35 mouse cellular contexts compared by ENCODE assay signal in genomic region chr7:66088077-66088476, GRCm38 (mm10). TPM values are rescaled to one million over a fixed set of nuclear protein-coding genes. Genes with fewer than 3 reads are reported as not detected.
DNase-seq lines count a peak whose midpoint lies in the region; ATAC-seq and TF ChIP-seq lines count a peak whose summit lies in the region.
"Had no signal": no experiment of that assay in that cellular context is flagged by ENCODE, and none has a peak within 500 bp of the region (broad histone marks: within the 10 kb centered on the region; RNA-seq: fewer than 3 reads in every experiment).

No protein-coding gene starts in this region.

- no peak overlapping the region for H3K9ac ChIP-seq in lung, postnatal 0 days (replicated peaks; ENCODE audit: low read depth)
- H3K9ac ChIP-seq: forebrain, postnatal 0 days; heart, embryonic 12.5 days; heart, embryonic 15.5 days; hindbrain, embryonic 14.5 days had no signal

- H3K36me3 ChIP-seq in lung, postnatal 0 days (ENCODE audit: insufficient read depth, low read length): peaks cover 66% of the 10 kb centered on the region

- H3K4me3 ChIP-seq in layer of hippocampus, adult 2 months: no peak overlapping the region
- no peak overlapping the region for H3K4me3 ChIP-seq in cortical plate, adult 2 months (ENCODE audit: insufficient read depth, low read length)
- no peak overlapping the region for H3K4me3 ChIP-seq in lung, postnatal 0 days (ENCODE audit: low read depth, low read length)
- H3K4me3 ChIP-seq: heart, embryonic 12.5 days; heart, embryonic 15.5 days had no signal

- TF ChIP-seq EP300 in lung, postnatal 0 days (IDR thresholded peaks at IDR 0.05): no peak

- DNase-seq in layer of hippocampus, adult 2 months (ENCODE audit: low spot score in 2 of 2): no peak
- no peak for DNase-seq in layer of hippocampus, adult 18-20 months (ENCODE audit: low spot score in 2 of 2)
- DNase-seq in right cerebral cortex, adult 2 months (ENCODE audit: low spot score in 2 of 2): peak; percentile 26 to 39
- no peak for DNase-seq in right cerebral cortex, postnatal 10 days (ENCODE audit: low spot score in 2 of 2)
- peak; percentile 70 for DNase-seq in telencephalon, adult 2 months (ENCODE audit: low read depth, low spot score)
- DNase-seq in spleen, adult 18-20 months: no peak
- no peak for DNase-seq in lung, postnatal 0 days (ENCODE audit: low spot score)
- DNase-seq: adrenal gland, postnatal 10 days; adrenal gland, postnatal 36 days; cerebellum, adult 11 months; cerebellum, adult 2 months; cerebellum, adult 9-11 months; cerebellum, postnatal 36 days; forebrain, postnatal 0 days; gastrocnemius, postnatal 25 days; heart, adult 18-20 months; heart, postnatal 10 days; heart, postnatal 4 days had no signal

- no peaks in the 10 kb centered on the region for H3K27me3 ChIP-seq in lung, postnatal 0 days (replicated peaks; ENCODE audit: insufficient read depth, low read length)
- H3K27me3 ChIP-seq: heart, embryonic 12.5 days; heart, embryonic 15.5 days had no signal

- no peaks in the 10 kb centered on the region for H3K9me3 ChIP-seq in lung, postnatal 0 days (ENCODE audit: low read length)
- H3K9me3 ChIP-seq: heart, embryonic 12.5 days; heart, embryonic 15.5 days had no signal

- 0 out of 2 replicates have a peak overlapping the region, but pooled peaks have one; percentile 62 for H3K27ac ChIP-seq in layer of hippocampus, adult 2 months
- H3K27ac ChIP-seq in cortical plate, adult 2 months (ENCODE audit: insufficient read depth, low read length): 0 out of 2 replicates have a peak overlapping the region, but pooled peaks have one; percentile 64
- no peak overlapping the region for H3K27ac ChIP-seq in lung, postnatal 0 days (ENCODE audit: low read length)
- H3K27ac ChIP-seq: heart, embryonic 15.5 days; hindbrain, embryonic 14.5 days; hindbrain, postnatal 0 days had no signal

- TF ChIP-seq POLR2A in cortical plate, adult 2 months (IDR thresholded peaks at IDR 0.05; ENCODE audit: extremely low read depth, insufficient read depth, low read length): no peak

- 91% methylated on average over 2 of the region's 2 CpGs for WGBS in lung, postnatal 0 days

- H3K4me2 ChIP-seq in lung, postnatal 0 days (replicated peaks; ENCODE audit: low read depth, low read length): no peak overlapping the region
- H3K4me2 ChIP-seq: heart, embryonic 12.5 days; heart, embryonic 15.5 days; hindbrain, embryonic 14.5 days had no signal

- no peak for TF ChIP-seq CTCF in layer of hippocampus, adult 2 months (conservative IDR thresholded peaks at IDR 0.05)
- no peak for TF ChIP-seq CTCF in cortical plate, adult 2 months (IDR thresholded peaks at IDR 0.05; ENCODE audit: extremely low read depth, insufficient read depth, low read length)
- no peak for TF ChIP-seq CTCF in lung, postnatal 0 days (IDR thresholded peaks at IDR 0.05)

- ATAC-seq in lung, postnatal 0 days: no peak
- ATAC-seq: activated CD4-positive, CD25-positive, alpha-beta regulatory T cell, adult 4 months; CD4-positive, CD25-positive, alpha-beta regulatory T cell, adult 4 months; forebrain, embryonic 14.5 days; forebrain, postnatal 0 days; hindbrain, postnatal 0 days had no signal

- H3K4me1 ChIP-seq in cortical plate, adult 2 months (ENCODE audit: control insufficient read depth, insufficient read depth, low read length): peaks cover 7% of the 10 kb centered on the region
- no peaks in the 10 kb centered on the region for H3K4me1 ChIP-seq in lung, postnatal 0 days (ENCODE audit: insufficient read depth, low read depth, low read length)
- H3K4me1 ChIP-seq: heart, embryonic 12.5 days had no signal

RNA-seq across cellular contexts. Expression of gene Selenos, which starts 8.6 kb away (rescaled TPM):
- 10 to 100 TPM; 50.6 to 57.3 TPM for total RNA-seq in layer of hippocampus, adult 2 months (2021)
- 10 to 100 TPM; 46.2 to 50.4 TPM for total RNA-seq in layer of hippocampus, adult 18-20 months (2021)
- 77.2 and 82.2 TPM in 2 replicates for polyA plus RNA-seq in cortical plate, adult 2 months (2012; rRNA removed)
- polyA plus RNA-seq in lung, postnatal 0 days (2015; fragmentation: Nextera tagmentation; extraction: Ambion mirVana): 164 and 167 TPM in 2 replicates

RNA-seq across cellular contexts. Expression of gene Chsy1, which starts 21.2 kb away (rescaled TPM):
- total RNA-seq in layer of hippocampus, adult 2 months (2021): 10 to 100 TPM; 14.2 to 14.6 TPM
- total RNA-seq in layer of hippocampus, adult 18-20 months (2021): 10 to 100 TPM; 16.6 to 16.7 TPM
- polyA plus RNA-seq in cortical plate, adult 2 months (2012; rRNA removed): 7.6 and 8.2 TPM in 2 replicates
- 22.5 and 23.7 TPM in 2 replicates for polyA plus RNA-seq in lung, postnatal 0 days (2015; fragmentation: Nextera tagmentation; extraction: Ambion mirVana)

RNA-seq across cellular contexts. Expression of gene Snrpa1, which starts 29.3 kb away (rescaled TPM):
- total RNA-seq in layer of hippocampus, adult 2 months (2021): 10 to 100 TPM; 33.0 to 33.8 TPM
- 10 to 100 TPM; 31.0 to 34.0 TPM for total RNA-seq in layer of hippocampus, adult 18-20 months (2021)
- 34.6 and 36.1 TPM in 2 replicates for polyA plus RNA-seq in cortical plate, adult 2 months (2012; rRNA removed)
- 58.0 and 59.1 TPM in 2 replicates for polyA plus RNA-seq in lung, postnatal 0 days (2015; fragmentation: Nextera tagmentation; extraction: Ambion mirVana)

RNA-seq across cellular contexts. Expression of gene Gm45213, which starts 44.7 kb away (rescaled TPM):
- total RNA-seq in layer of hippocampus, adult 2 months (2021): not detected
- not detected for total RNA-seq in layer of hippocampus, adult 18-20 months (2021)
- polyA plus RNA-seq in cortical plate, adult 2 months (2012; rRNA removed): not detected in 2 replicates
- not detected in 2 replicates for polyA plus RNA-seq in lung, postnatal 0 days (2015; fragmentation: Nextera tagmentation; extraction: Ambion mirVana)
- total RNA-seq: adrenal gland, postnatal 10 days; adrenal gland, postnatal 36 days; ES-E14; forebrain, postnatal 0 days; gastrocnemius, adult 8-10 months; gastrocnemius, postnatal 25 days; heart, adult 18-20 months; heart, postnatal 10 days; heart, postnatal 4 days; hindbrain, postnatal 0 days had no signal
- polyA plus RNA-seq: activated CD4-positive, CD25-positive, alpha-beta regulatory T cell, adult 4 months; C2C12; CD4-positive, CD25-positive, alpha-beta regulatory T cell, adult 4 months; cerebellum, adult 2 months; embryonic facial prominence, embryonic 11.5 days; embryonic facial prominence, embryonic 14.5 days; forebrain, embryonic 11.5 days; forebrain, embryonic 14.5 days; forebrain, postnatal 0 days; gonadal fat pad, adult 2 months; heart, embryonic 12.5 days; heart, embryonic 15.5 days; hindbrain, embryonic 11.5 days; hindbrain, embryonic 14.5 days; hindbrain, postnatal 0 days; intestine, embryonic 14.5 days had no signal

Comparison
In these comparisons a context has a peak if more than half of its experiments do, and no peak if none do; other contexts are left out.
1. DNase-seq: peak in right cerebral cortex, adult 2 months (2 of 2) and telencephalon, adult 2 months (single experiment); none in layer of hippocampus, adult 2 months (0 of 2), layer of hippocampus, adult 18-20 months (0 of 2), right cerebral cortex, postnatal 10 days (0 of 2), spleen, adult 18-20 months (0 of 2) and lung, postnatal 0 days (single experiment).